Mouse (Mus musculus): ENCODE results near the gene Cftr. TPM values are rescaled to one million over a fixed set of nuclear protein-coding genes. Genes with fewer than 3 reads are reported as not detected.

The Cftr gene
- polyA plus RNA-seq, 1 experiment from 2014 or later = 0.24 TPM

GRCm38 (mm10) chr6:18180665-18181064, 10.2 kb downstream of the Cftr start:
- ATAC-seq (replicated peaks; ENCODE audit: insufficient number of reproducible peaks, low FRiP score, low TSS enrichment) = no peak
- Histone ChIP-seq H3K36me3 (ENCODE audit: control insufficient read depth, insufficient read depth, low read length) (no peaks in the 10 kb centered on the region), H3K9me3 (replicated peaks; ENCODE audit: control insufficient read depth, low read length) (no peaks in the 10 kb centered on the region), H3K27me3 (ENCODE audit: control insufficient read depth, insufficient read depth, low read length) (no peaks in the 10 kb centered on the region), H3K4me2 (no peak overlapping the region), H3K4me1 (ENCODE audit: control insufficient read depth, insufficient read depth, low read length) (no peaks in the 10 kb centered on the region), H3K9ac (ENCODE audit: low read depth, low read length) (no peak overlapping the region), H3K4me3 (ENCODE audit: low read depth, low read length) (no peak overlapping the region), H3K27ac (ENCODE audit: low read depth, low read length) (no peak overlapping the region)
- 73% methylated on average over 3 of the region's 3 CpGs for WGBS (ENCODE audit: insufficient replicate concordance)

- Histone ChIP-seq H3K4me1 (ENCODE audit: control insufficient read depth, insufficient read depth, low read length) (no peaks in the 10 kb centered on the region), H3K27ac (ENCODE audit: low read depth, low read length) (no peak overlapping the region), H3K27me3 (ENCODE audit: control insufficient read depth, insufficient read depth, low read length) (no peaks in the 10 kb centered on the region), H3K9me3 (replicated peaks; ENCODE audit: control insufficient read depth, low read length) (no peaks in the 10 kb centered on the region), H3K4me2 (no peak overlapping the region), H3K4me3 (ENCODE audit: low read depth, low read length) (no peak overlapping the region), H3K9ac (ENCODE audit: low read depth, low read length) (no peak overlapping the region), H3K36me3 (ENCODE audit: control insufficient read depth, insufficient read depth, low read length) (no peaks in the 10 kb centered on the region)
- no peak for ATAC-seq (replicated peaks; ENCODE audit: insufficient number of reproducible peaks, low FRiP score, low TSS enrichment)
These were observed 12.4 kb downstream of the Cftr start for GRCm38 (mm10) chr6:18182903-18183302.

- H3K9ac ChIP-seq (ENCODE audit: low read depth, low read length) = no peak overlapping the region
- H3K4me2 ChIP-seq = no peak overlapping the region
- no peaks in the 10 kb centered on the region for H3K9me3 ChIP-seq (replicated peaks; ENCODE audit: control insufficient read depth, low read length)
- WGBS (ENCODE audit: insufficient replicate concordance) = 54% methylated on average over 1 of the region's 1 CpGs
- H3K27me3 ChIP-seq (ENCODE audit: control insufficient read depth, insufficient read depth, low read length) = no peaks in the 10 kb centered on the region
- ATAC-seq (replicated peaks; ENCODE audit: insufficient number of reproducible peaks, low FRiP score, low TSS enrichment) = no peak
- H3K4me1 ChIP-seq (ENCODE audit: control insufficient read depth, insufficient read depth, low read length) = peaks cover 2% of the 10 kb centered on the region; the same call in 1 of the 2 replicates
- no peaks in the 10 kb centered on the region for H3K36me3 ChIP-seq (ENCODE audit: control insufficient read depth, insufficient read depth, low read length)
- H3K27ac ChIP-seq (ENCODE audit: low read depth, low read length) = no peak overlapping the region
- H3K4me3 ChIP-seq (ENCODE audit: low read depth, low read length) = no peak overlapping the region
These were observed 50.2 kb downstream of the Cftr start for GRCm38 (mm10) chr6:18220691-18221090.

GRCm38 (mm10) chr6:18223206-18223605, 52.7 kb downstream of the Cftr start:
- WGBS (ENCODE audit: insufficient replicate concordance) = 92% methylated on average over 4 of the region's 4 CpGs

GRCm38 (mm10) chr6:18225157-18225556, 54.7 kb downstream of the Cftr start:
- Histone ChIP-seq H3K9me3 (replicated peaks; ENCODE audit: control insufficient read depth, low read length) (no peaks in the 10 kb centered on the region), H3K36me3 (ENCODE audit: control insufficient read depth, insufficient read depth, low read length) (no peaks in the 10 kb centered on the region), H3K27ac (ENCODE audit: low read depth, low read length) (no peak overlapping the region), H3K4me1 (ENCODE audit: control insufficient read depth, insufficient read depth, low read length) (peaks cover 2% of the 10 kb centered on the region; the same call in 1 of the 2 replicates), H3K9ac (ENCODE audit: low read depth, low read length) (no peak overlapping the region), H3K4me3 (ENCODE audit: low read depth, low read length) (no peak overlapping the region), H3K27me3 (ENCODE audit: control insufficient read depth, insufficient read depth, low read length) (no peaks in the 10 kb centered on the region), H3K4me2 (no peak overlapping the region)
- 4% methylated on average over 3 of the region's 3 CpGs for WGBS (ENCODE audit: insufficient replicate concordance)
- ATAC-seq (replicated peaks; ENCODE audit: insufficient number of reproducible peaks, low FRiP score, low TSS enrichment) = no peak

More at GRCm38 (mm10) chr6:18223206-18223605, 52.7 kb downstream of the Cftr start:
- H3K4me3 ChIP-seq (ENCODE audit: low read depth, low read length) = no peak overlapping the region
- peaks cover 2% of the 10 kb centered on the region; the same call in 1 of the 2 replicates for H3K4me1 ChIP-seq (ENCODE audit: control insufficient read depth, insufficient read depth, low read length)
- no peaks in the 10 kb centered on the region for H3K27me3 ChIP-seq (ENCODE audit: control insufficient read depth, insufficient read depth, low read length)
- H3K27ac ChIP-seq (ENCODE audit: low read depth, low read length) = no peak overlapping the region
- no peak overlapping the region for H3K4me2 ChIP-seq
- no peak overlapping the region for H3K9ac ChIP-seq (ENCODE audit: low read depth, low read length)
- no peaks in the 10 kb centered on the region for H3K9me3 ChIP-seq (replicated peaks; ENCODE audit: control insufficient read depth, low read length)
- no peak for ATAC-seq (replicated peaks; ENCODE audit: insufficient number of reproducible peaks, low FRiP score, low TSS enrichment)
- no peaks in the 10 kb centered on the region for H3K36me3 ChIP-seq (ENCODE audit: control insufficient read depth, insufficient read depth, low read length)

GRCm38 (mm10) chr6:18246495-18246894, 76.0 kb downstream of the Cftr start:
- Histone ChIP-seq H3K4me2 (no peak overlapping the region), H3K27me3 (ENCODE audit: control insufficient read depth, insufficient read depth, low read length) (no peaks in the 10 kb centered on the region), H3K36me3 (ENCODE audit: control insufficient read depth, insufficient read depth, low read length) (no peaks in the 10 kb centered on the region), H3K27ac (ENCODE audit: low read depth, low read length) (no peak overlapping the region), H3K9me3 (replicated peaks; ENCODE audit: control insufficient read depth, low read length) (no peaks in the 10 kb centered on the region), H3K9ac (ENCODE audit: low read depth, low read length) (no peak overlapping the region), H3K4me1 (ENCODE audit: control insufficient read depth, insufficient read depth, low read length) (no peaks in the 10 kb centered on the region), H3K4me3 (ENCODE audit: low read depth, low read length) (no peak overlapping the region)
- ATAC-seq (replicated peaks; ENCODE audit: insufficient number of reproducible peaks, low FRiP score, low TSS enrichment) = no peak
- WGBS (ENCODE audit: insufficient replicate concordance) = 53% methylated on average over 1 of the region's 1 CpGs

- no peak for ATAC-seq (replicated peaks; ENCODE audit: insufficient number of reproducible peaks, low FRiP score, low TSS enrichment)
- Histone ChIP-seq H3K36me3 (ENCODE audit: control insufficient read depth, insufficient read depth, low read length) (no peaks in the 10 kb centered on the region), H3K27ac (ENCODE audit: low read depth, low read length) (no peak overlapping the region), H3K27me3 (ENCODE audit: control insufficient read depth, insufficient read depth, low read length) (no peaks in the 10 kb centered on the region), H3K4me2 (no peak overlapping the region), H3K9me3 (replicated peaks; ENCODE audit: control insufficient read depth, low read length) (no peaks in the 10 kb centered on the region), H3K4me1 (ENCODE audit: control insufficient read depth, insufficient read depth, low read length) (no peaks in the 10 kb centered on the region), H3K4me3 (ENCODE audit: low read depth, low read length) (no peak overlapping the region), H3K9ac (ENCODE audit: low read depth, low read length) (no peak overlapping the region)
- WGBS (ENCODE audit: insufficient replicate concordance) = 66% methylated on average over 2 of the region's 2 CpGs
These were observed 77.5 kb downstream of the Cftr start for GRCm38 (mm10) chr6:18247891-18248463.

GRCm38 (mm10) chr6:18248464-18248863, 78.0 kb downstream of the Cftr start:
- no peak for ATAC-seq (replicated peaks; ENCODE audit: insufficient number of reproducible peaks, low FRiP score, low TSS enrichment)
- Histone ChIP-seq H3K4me3 (ENCODE audit: low read depth, low read length) (no peak overlapping the region), H3K4me1 (ENCODE audit: control insufficient read depth, insufficient read depth, low read length) (no peaks in the 10 kb centered on the region), H3K9me3 (replicated peaks; ENCODE audit: control insufficient read depth, low read length) (no peaks in the 10 kb centered on the region), H3K9ac (ENCODE audit: low read depth, low read length) (no peak overlapping the region), H3K4me2 (no peak overlapping the region), H3K27ac (ENCODE audit: low read depth, low read length) (no peak overlapping the region), H3K36me3 (ENCODE audit: control insufficient read depth, insufficient read depth, low read length) (no peaks in the 10 kb centered on the region), H3K27me3 (ENCODE audit: control insufficient read depth, insufficient read depth, low read length) (no peaks in the 10 kb centered on the region)
- 56% methylated on average over 4 of the region's 4 CpGs for WGBS (ENCODE audit: insufficient replicate concordance)

GRCm38 (mm10) chr6:18254586-18254985, 84.1 kb downstream of the Cftr start:
- no peaks in the 10 kb centered on the region for H3K9me3 ChIP-seq (replicated peaks; ENCODE audit: control insufficient read depth, low read length)
- no peak overlapping the region for H3K4me2 ChIP-seq
- H3K9ac ChIP-seq (ENCODE audit: low read depth, low read length) = no peak overlapping the region
- H3K27ac ChIP-seq (ENCODE audit: low read depth, low read length) = no peak overlapping the region
- no peaks in the 10 kb centered on the region for H3K4me1 ChIP-seq (ENCODE audit: control insufficient read depth, insufficient read depth, low read length)
- ATAC-seq (replicated peaks; ENCODE audit: insufficient number of reproducible peaks, low FRiP score, low TSS enrichment) = no peak
- 66% methylated on average over 5 of the region's 5 CpGs for WGBS (ENCODE audit: insufficient replicate concordance)
- no peaks in the 10 kb centered on the region for H3K36me3 ChIP-seq (ENCODE audit: control insufficient read depth, insufficient read depth, low read length)
- H3K4me3 ChIP-seq (ENCODE audit: low read depth, low read length) = no peak overlapping the region
- no peaks in the 10 kb centered on the region for H3K27me3 ChIP-seq (ENCODE audit: control insufficient read depth, insufficient read depth, low read length)

Measured in heart, embryonic 11.5 days (tissue).